Mouse (Mus musculus) liver, postnatal 0 days (tissue): ENCODE measurements at regions not wholly inside any gene's neighbourhood (a gene's known extent, or its start where the extent isn't known, plus 50 kb on each side); places are given as distances from the start of the nearest gene placed in this dataset.

Experiments
- CTCF ChIP-seq: sonication (generic); IDR thresholded peaks from 2 replicates; pipeline ENCODE4 v1.5.1; 2016; ENCODE audit warnings: antibody characterized with exemption, low read depth
- EP300 ChIP-seq: IDR thresholded peaks from 2 replicates; pipeline ENCODE4 v1.6.1; 2016; ENCODE audit warnings: antibody characterized with exemption, low read depth, mild to moderate bottlenecking

DNA sequence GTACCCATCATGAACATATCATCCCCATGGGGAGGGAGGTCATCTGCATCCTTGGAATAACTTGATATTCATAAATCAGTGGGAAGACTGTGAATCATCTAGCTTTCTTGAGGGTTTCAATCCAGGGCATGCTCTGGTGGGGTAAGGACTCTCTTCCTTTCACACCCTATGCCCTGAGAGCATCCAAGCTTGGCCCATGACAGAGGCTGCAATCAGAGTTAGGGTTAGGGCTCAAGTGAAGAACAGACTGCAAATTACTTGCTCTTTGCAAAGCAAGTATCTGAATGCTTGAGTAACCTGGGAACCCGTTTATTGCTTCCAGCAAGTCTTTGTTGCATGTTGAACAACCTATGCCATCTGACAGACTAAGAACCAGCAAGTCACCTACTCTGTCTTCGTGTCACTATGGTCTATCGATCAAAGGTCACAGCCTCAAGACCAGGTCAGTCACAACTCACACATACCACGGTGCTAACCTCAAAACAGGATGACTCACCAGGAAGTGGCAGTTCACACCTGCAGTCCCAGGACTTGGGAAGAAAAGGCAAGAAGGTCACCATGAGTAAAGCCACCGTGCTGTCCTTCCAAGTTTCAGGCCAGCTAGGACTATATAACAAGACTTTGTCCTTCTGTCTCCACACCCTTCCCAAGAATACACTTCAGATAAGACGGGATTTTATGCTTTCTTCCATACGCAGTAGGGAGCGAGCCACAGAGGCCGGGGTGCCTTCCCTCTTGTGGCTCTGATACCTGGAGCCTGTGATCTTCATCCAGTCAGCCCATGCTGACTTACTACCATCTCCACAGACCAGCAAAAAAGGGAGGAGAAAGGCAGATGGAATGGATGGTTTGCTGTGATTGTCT, 129.7 kb upstream of the Irf2bp2 start:
- TF ChIP-seq CTCF (no peak), EP300 (no peak)
